Mouse (Mus musculus): ENCODE measurements at regions not wholly inside any gene's neighbourhood (a gene's known extent, or its start where the extent isn't known, plus 50 kb on each side); places are given as distances from the start of the nearest gene placed in this dataset.
A peak's percentile ranks its signal among the peaks of the same experiment; 100 is the strongest.

GRCm38 (mm10) chr6:51286836-51287235, 145.6 kb upstream of the Nfe2l3 start:
- no peak for DNase-seq (ENCODE audit: low spot score)

DNA sequence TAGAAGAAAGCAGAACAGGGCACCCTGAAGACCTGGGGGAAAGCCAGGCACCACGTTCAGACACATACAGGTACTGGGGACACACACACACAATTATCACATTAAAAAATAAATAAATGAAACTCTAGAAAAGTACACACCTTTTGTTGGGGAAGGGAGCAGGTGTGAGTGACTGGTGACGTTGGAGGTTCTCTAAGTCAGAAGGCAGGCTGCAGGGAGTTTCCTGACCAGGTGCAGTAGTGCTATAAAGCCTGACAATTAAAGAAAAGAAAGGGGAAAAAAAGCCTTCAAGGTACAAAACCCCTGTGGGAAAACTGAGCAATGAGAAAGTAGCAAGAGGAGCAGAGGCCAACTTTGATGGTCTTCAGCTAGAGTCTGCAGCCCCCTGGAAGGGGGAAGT, 145.1 kb upstream of the Nfe2l3 start:
- DNase-seq (ENCODE audit: low spot score), result no peak

GRCm38 (mm10) chr6:51287807-51288206, 144.7 kb upstream of the Nfe2l3 start:
- DNase-seq (ENCODE audit: low spot score), result no peak

GRCm38 (mm10) chr6:51288306-51289066, 144.0 kb upstream of the Nfe2l3 start:
- DNase-seq (ENCODE audit: low spot score), result no peak

GRCm38 (mm10) chr6:51289067-51289725, 143.3 kb upstream of the Nfe2l3 start:
- no peak for DNase-seq (ENCODE audit: low spot score)

- DNase-seq (ENCODE audit: low spot score), result peak; percentile 34
These were observed 131.6 kb upstream of the Nfe2l3 start for GRCm38 (mm10) chr6:51300694-51301417.

DNA sequence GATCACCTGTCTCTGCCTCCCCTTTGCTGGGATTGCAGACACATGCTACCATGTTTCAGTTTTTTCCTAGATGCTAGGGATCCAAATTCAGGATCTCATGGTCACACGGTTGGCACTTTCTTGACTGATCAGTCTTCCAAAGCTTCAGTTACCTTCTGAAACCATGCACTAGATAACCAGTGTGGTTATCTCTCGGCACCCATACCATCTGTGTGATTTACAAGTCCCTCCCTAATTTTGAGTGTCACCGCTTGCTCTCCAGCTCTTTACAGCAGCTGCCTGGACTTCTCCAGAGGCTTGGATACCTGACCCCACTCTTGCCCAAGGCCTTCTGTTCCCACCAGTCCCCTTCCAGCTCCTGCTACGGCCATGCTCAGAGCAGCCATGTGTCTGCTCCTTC, 130.6 kb upstream of the Nfe2l3 start:
- no peak for DNase-seq (ENCODE audit: low spot score)

- DNase-seq (ENCODE audit: low spot score), result no peak
These were observed 130.2 kb upstream of the Nfe2l3 start for GRCm38 (mm10) chr6:51302240-51302639.

GRCm38 (mm10) chr6:51318341-51318740, 114.1 kb upstream of the Nfe2l3 start:
- no peak for DNase-seq (ENCODE audit: low spot score)

DNA sequence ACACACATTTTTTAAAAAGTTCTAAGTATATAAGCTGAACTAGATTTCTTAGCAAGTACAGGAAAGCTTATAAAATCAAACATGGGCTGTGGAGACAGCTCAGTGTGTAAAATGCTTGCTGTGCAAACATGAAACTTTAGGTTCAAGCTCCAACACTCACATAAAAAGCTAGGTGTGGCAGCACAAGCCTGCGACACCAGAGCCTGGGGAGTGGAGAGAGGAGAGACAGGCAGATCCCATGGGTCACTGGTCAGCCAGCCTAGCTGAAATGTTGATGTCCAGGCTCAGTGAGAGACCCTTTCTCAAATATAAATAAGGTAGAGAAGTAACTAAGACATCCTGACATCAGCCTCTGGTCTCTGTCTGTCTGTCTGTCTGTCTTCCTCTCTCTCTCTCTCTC, 112.5 kb upstream of the Nfe2l3 start:
- DNase-seq (ENCODE audit: low spot score), result no peak

DNA sequence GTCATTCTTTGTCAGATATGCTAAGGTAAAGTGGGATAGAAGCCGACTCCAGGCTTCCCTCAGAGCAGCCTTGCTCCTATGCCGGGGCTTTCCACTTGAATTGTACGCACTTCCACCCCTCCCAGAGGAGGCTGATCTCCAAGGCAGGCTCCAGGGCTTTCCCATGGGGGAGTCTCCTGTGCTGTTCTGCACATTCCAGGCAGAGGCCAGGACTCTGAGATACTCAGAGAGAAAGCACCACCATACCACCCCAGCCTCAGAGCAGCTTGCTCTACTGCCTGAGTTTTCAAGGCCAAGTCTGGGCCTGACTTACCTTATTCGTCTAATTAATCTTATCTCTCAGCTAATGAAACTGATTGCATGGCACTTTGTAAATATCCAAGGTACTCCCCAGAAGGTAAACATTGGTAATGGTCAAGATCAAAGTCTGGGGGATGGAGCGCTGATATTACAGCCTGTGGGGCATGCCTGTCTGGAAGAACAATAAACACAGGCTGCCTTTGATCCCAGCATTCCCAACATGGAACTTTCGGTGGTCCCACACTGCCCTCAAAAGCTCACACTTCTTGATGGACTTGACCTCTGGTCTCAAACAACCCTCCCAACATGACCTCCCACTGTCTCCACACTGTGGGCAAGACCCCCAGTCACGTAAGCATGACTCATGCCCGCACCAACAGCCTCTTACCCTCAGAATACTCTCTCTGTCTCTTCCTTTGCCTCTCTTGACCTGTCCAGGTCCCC, 111.6 kb upstream of the Nfe2l3 start:
- DNase-seq (ENCODE audit: low spot score), result no peak

- DNase-seq (ENCODE audit: low spot score), result no peak
These were observed 106.2 kb upstream of the Nfe2l3 start for GRCm38 (mm10) chr6:51326103-51326829.

DNA sequence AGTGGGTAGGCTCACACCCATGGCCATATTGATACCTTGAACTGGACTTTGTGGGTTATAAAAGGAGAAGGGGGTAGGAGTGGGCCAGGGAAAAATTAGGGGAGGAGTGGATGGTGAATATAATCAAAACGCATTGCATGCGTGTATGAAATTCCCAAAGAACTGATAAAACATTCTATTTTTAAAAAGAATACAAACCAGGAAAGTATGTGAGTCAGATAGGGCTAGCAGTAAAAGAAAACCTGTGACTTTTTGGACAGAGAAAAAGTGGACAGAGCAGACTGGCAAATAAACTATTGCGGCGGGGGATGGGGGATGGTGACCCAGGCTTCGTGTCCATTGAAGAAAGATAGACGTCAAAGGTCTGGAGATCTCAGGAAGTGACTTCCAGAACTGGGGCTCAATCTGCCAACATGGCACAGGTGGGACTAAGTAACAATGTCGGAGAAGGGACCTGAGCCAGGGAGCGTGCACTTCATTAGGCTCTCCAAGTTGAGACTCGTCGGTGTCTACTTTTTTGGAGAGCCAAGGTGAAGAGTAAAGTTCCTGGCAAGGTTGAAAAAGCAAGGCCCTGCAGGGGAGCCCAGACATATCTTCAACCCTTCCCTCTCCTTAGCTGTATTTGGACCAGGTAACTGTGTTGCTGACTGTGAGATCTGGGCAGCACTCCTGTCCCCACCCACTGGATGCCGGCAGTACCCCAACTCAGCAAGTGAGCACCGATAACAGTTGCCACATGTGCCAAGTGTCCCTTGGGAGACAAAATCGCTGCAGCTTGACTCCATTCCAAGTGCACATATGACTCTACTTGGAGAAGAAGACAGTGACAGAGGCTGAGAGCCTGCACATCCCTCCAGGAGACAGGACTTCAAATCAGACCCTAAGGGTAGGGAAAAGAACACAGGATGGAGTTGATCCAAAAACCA, 103.1 kb upstream of the Nfe2l3 start:
- no peak for DNase-seq (ENCODE audit: low spot score)

DNA sequence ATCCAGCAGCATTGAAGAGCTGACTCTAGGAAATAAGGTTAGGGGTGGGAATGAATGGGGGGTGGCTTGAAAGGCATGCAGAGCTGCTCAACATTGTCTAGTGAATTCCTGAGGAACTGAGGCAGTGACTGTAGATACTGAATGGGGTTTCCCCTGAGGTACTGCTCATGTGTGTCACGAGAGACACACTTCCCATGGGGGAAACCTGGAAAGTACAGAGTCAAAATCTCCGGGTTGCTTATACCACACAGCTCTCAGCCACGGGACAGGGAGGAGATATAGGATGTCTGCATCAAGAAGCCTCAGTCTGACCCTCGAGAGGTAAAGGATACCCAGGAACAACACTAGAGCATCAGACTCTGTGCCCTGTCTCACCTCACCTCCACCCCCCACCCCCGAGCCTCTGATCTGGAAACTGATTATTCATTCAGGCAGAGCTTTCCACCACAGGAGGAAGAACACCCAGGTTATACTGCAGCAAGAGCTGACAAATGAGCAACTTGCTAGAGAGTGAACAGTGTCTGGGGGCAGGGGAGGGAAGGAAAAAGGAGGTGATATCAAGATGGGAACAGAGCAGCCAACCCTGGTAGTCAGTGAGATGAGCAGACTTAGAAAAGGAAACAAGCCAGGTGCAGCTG, 102.3 kb upstream of the Nfe2l3 start:
- DNase-seq (ENCODE audit: low spot score), result no peak

GRCm38 (mm10) chr6:51332841-51333240, 99.6 kb upstream of the Nfe2l3 start:
- peak; percentile 54 for DNase-seq (ENCODE audit: low spot score)

GRCm38 (mm10) chr6:51333722-51334360, 98.6 kb upstream of the Nfe2l3 start:
- no peak for DNase-seq (ENCODE audit: low spot score)

GRCm38 (mm10) chr6:51335314-51335713, 97.2 kb upstream of the Nfe2l3 start:
- no peak for DNase-seq (ENCODE audit: low spot score)

DNA sequence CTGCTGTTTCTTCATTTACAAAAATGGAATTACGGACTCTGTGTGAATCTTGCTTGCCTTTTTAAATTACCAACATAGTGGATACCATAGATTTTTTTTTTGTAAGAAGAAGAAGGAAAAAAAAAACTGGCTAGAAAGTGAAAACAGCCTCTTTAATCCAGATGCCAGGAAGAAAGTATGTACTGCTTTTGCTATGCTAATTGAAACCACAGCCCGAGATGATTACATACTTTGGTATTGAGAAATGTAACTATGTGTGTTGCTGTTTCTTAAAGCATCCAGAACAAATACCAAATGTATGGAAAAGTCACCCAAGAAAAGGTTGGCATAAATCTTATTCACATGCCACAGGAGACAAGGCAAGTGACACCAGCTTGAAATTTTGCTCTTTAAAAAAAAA, 93.2 kb upstream of the Nfe2l3 start:
- DNase-seq (ENCODE audit: low spot score), result no peak

DNA sequence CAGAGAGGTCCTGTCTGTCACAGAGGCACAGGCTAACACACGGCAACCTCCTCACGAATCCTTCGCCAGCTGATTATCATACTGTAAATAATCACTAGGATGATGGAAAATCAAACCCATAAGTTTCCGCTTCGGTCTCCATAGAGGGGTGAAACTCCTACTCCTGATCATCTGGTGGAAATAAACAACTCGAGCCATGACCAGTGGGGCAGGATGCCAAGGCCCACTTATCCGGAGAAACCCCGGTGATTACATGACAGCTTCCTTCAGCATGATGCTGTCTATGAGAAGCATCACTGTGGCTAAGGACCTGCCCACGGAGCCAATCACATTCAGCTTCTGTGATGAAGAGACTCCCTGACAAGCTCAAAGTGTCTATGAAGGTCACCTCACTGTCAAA, 84.7 kb upstream of the Nfe2l3 start:
- DNase-seq (ENCODE audit: low spot score), result no peak

DNA sequence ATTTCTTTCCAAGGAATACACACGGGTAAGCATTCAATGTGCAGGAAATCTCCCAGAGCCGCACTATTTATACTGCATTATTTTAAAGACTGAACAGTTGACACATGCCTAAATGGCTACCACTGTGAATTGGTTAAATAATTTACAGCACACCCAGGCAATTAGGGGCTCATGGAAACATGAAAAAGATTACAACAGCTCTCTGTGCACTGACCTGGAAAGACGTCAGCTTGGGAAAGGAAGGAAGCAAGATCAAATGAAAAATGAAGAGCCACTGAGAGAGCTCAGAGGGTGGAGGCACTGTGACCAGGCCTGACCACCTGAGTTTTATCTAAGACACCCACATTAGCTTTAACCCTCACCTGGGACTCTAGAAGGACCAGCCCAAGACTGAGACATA, 82.7 kb upstream of the Nfe2l3 start:
- DNase-seq (ENCODE audit: low spot score), result no peak
